Mouse (Mus musculus): Measurements from ENCODE around the gene Tmem43.

GRCm38 (mm10) chr6:91476541-91476940 is 3.0 kb downstream of the Tmem43 start:
- TF ChIP-seq EP300 (IDR thresholded peaks at IDR 0.05; ENCODE audit: low read depth) = no peak
- TF ChIP-seq CTCF (IDR thresholded peaks at IDR 0.05; ENCODE audit: low read depth) = no peak
